Mouse (Mus musculus) liver, embryonic 16.5 days (tissue): ENCODE results near the gene Strada. TPM values are rescaled to one million over a fixed set of nuclear protein-coding genes. Genes with fewer than 3 reads are reported as not detected.
A peak's percentile ranks its signal among the peaks of the same experiment; 100 is the strongest.
"Not testable (repeated sequence)": the region's sequence is repeated elsewhere in the genome, so short reads cannot be mapped to it uniquely, and the experiment has no call there.

Experiments
- ATAC-seq: fragments of 200-750 bp; cut with Nextera tagmentation; 2 replicates; pipeline ENCODE4 v1.8.0; 2017; ENCODE audit warnings: low read depth, mild to moderate bottlenecking, moderate number of reproducible peaks, moderate library complexity
- H3K27ac ChIP-seq: fragments of 300-500 bp; sonication (generic); 2 replicates; pipeline ENCODE4 v1.5.1; 2014; ENCODE audit warnings: mild to moderate bottlenecking, low read length
- H3K27me3 ChIP-seq: fragments of 300-500 bp; sonication (generic); 2 replicates; pipeline ENCODE4 v1.6.1; 2014; ENCODE audit warnings: low read depth, low read length, mixed read lengths; ENCODE audit not compliant: control insufficient read depth, insufficient read depth
- H3K36me3 ChIP-seq: fragments of 300-500 bp; sonication (generic); 2 replicates; pipeline ENCODE4 v1.6.1; 2014; ENCODE audit warnings: mild to moderate bottlenecking; ENCODE audit not compliant: control insufficient read depth, insufficient read depth
- H3K4me1 ChIP-seq: fragments of 300-500 bp; sonication (generic); 2 replicates; pipeline ENCODE4 v1.6.1; 2014; ENCODE audit warnings: low read depth, low read length, mixed read lengths; ENCODE audit not compliant: control insufficient read depth
- H3K4me2 ChIP-seq: fragments of 300-500 bp; sonication (generic); 2 replicates; pipeline ENCODE4 v1.6.1; 2014; ENCODE audit warnings: low read depth, low read length, mixed read lengths
- H3K4me3 ChIP-seq: fragments of 300-500 bp; sonication (generic); 2 replicates; pipeline ENCODE4 v1.5.1; 2014; ENCODE audit warnings: low read depth, mild to moderate bottlenecking, low read length
- H3K9ac ChIP-seq: fragments of 300-500 bp; sonication (generic); 2 replicates; pipeline ENCODE4 v1.6.1; 2014; ENCODE audit warnings: low read depth, low read length
- H3K9me3 ChIP-seq: fragments of 300-500 bp; sonication (generic); replicated peaks from 2 replicates; pipeline ENCODE4 v1.6.1; 2016; ENCODE audit warnings: low read length; ENCODE audit not compliant: control insufficient read depth
- WGBS: fragments of 180-500 bp; shearing (Covaris S2); extraction: QIAGEN DNeasy Blood & Tissue Kit; methylation state at CpG from one replicate; pipeline ENCODE4 v1.1.7; 2014; ENCODE audit not compliant: insufficient replicate concordance; 5-methylcytosine and 5-hydroxymethylcytosine counted together
- polyA plus RNA-seq: library from polyadenylated mRNA; unstranded; fragments of >200 nt; fragmentation: Nextera tagmentation; extraction: Ambion mirVana; gene quantifications from 2 replicates; pipeline ENCODE4 v1.2.1, GENCODE M21; 2015

Gene Strada
- 7.3 and 7.6 TPM in 2 replicates for polyA plus RNA-seq

GRCm38 (mm10) chr11:106202123-106202465 is at the start of gene Strada:
TSS of gene Strada (minus strand) at chr11:106202168.
- H3K9ac ChIP-seq: no peak within 1 kb of the TSS
- H3K27ac ChIP-seq: 0 out of 2 replicates have a peak within 1 kb of the TSS, but pooled peaks have one; percentile 26
- H3K4me1 ChIP-seq: peaks cover 18% of the 10 kb centered on the region
- no peak within 1 kb of the TSS for H3K4me3 ChIP-seq
- no peaks in the 10 kb centered on the region for H3K27me3 ChIP-seq
- H3K36me3 ChIP-seq: peaks cover 31% of the 10 kb centered on the region
- ATAC-seq: no peak
- no peak within 1 kb of the TSS for H3K4me2 ChIP-seq
- H3K9me3 ChIP-seq: no peaks in the 10 kb centered on the region
- 42% methylated on average over 5 of the region's 5 CpGs for WGBS

GRCm38 (mm10) chr11:106249326-106249725 is 47.4 kb upstream of the Strada start:
- peaks cover 74% of the 10 kb centered on the region for H3K36me3 ChIP-seq
- H3K27ac ChIP-seq: no peak overlapping the region
- H3K4me2 ChIP-seq: no peak overlapping the region
- ATAC-seq: no peak
- WGBS: 80% methylated on average over 7 of the region's 7 CpGs
- H3K4me3 ChIP-seq: no peak overlapping the region
- H3K27me3 ChIP-seq: no peaks in the 10 kb centered on the region
- no peaks in the 10 kb centered on the region for H3K4me1 ChIP-seq
- H3K9me3 ChIP-seq: 0 out of 2 replicates have a peak, but pooled peaks cover 2% of the 10 kb centered on the region
- no peak overlapping the region for H3K9ac ChIP-seq

GRCm38 (mm10) chr11:106246834-106247233 is 44.9 kb upstream of the Strada start:
- H3K4me1 ChIP-seq: no peaks in the 10 kb centered on the region
- no peak overlapping the region for H3K4me3 ChIP-seq
- no peak overlapping the region for H3K4me2 ChIP-seq
- no peak overlapping the region for H3K27ac ChIP-seq
- 76% methylated on average over 1 of the region's 1 CpGs for WGBS
- ATAC-seq: no peak
- H3K9me3 ChIP-seq: 0 out of 2 replicates have a peak, but pooled peaks cover 2% of the 10 kb centered on the region
- H3K36me3 ChIP-seq: peaks cover 81% of the 10 kb centered on the region
- no peaks in the 10 kb centered on the region for H3K27me3 ChIP-seq
- no peak overlapping the region for H3K9ac ChIP-seq

GRCm38 (mm10) chr11:106233978-106234377 is 32.0 kb upstream of the Strada start:
- not testable (repeated sequence) for H3K27ac ChIP-seq, H3K4me3 ChIP-seq, H3K9ac ChIP-seq, H3K27me3 ChIP-seq, H3K9me3 ChIP-seq, H3K4me2 ChIP-seq, H3K4me1 ChIP-seq, ATAC-seq
- WGBS: 74% methylated on average over 8 of the region's 8 CpGs
- H3K36me3 ChIP-seq: peaks cover 45% of the 10 kb centered on the region

- no peak for ATAC-seq
- H3K4me1 ChIP-seq: peaks cover 13% of the 10 kb centered on the region
- peaks cover 10% of the 10 kb centered on the region for H3K36me3 ChIP-seq
- no peaks in the 10 kb centered on the region for H3K27me3 ChIP-seq
- H3K4me2 ChIP-seq: no peak overlapping the region
- 74% methylated on average over 3 of the region's 3 CpGs for WGBS
- no peak overlapping the region for H3K4me3 ChIP-seq
- no peak overlapping the region for H3K9ac ChIP-seq
- no peaks in the 10 kb centered on the region for H3K9me3 ChIP-seq
- H3K27ac ChIP-seq: 0 out of 2 replicates have a peak overlapping the region, but pooled peaks have one; percentile 2
Measured at GRCm38 (mm10) chr11:106220603-106221002, 18.6 kb upstream of the Strada start.

- H3K4me3 ChIP-seq: peak within 1 kb of the TSS; percentile 97
- H3K4me2 ChIP-seq: peak within 1 kb of the TSS; percentile 93
- under 1% methylated on average over 70 of the region's 70 CpGs for WGBS
- peak within 1 kb of the TSS; percentile 95 for H3K9ac ChIP-seq
- H3K4me1 ChIP-seq: peaks cover 24% of the 10 kb centered on the region
- H3K36me3 ChIP-seq: peaks cover 6% of the 10 kb centered on the region; the same call in 1 of the 2 replicates
- no peaks in the 10 kb centered on the region for H3K27me3 ChIP-seq
- ATAC-seq: peak; percentile 89
- H3K27ac ChIP-seq: peak within 1 kb of the TSS; percentile 100
- H3K9me3 ChIP-seq: no peaks in the 10 kb centered on the region
Measured at GRCm38 (mm10) chr11:106216730-106217490, 14.9 kb upstream of the Strada start, which contains the start of gene Ddx42. TSS of gene Ddx42 (plus strand) at chr11:106216926.

- Histone ChIP-seq H3K4me1 (peaks cover 24% of the 10 kb centered on the region), H3K4me3 (peak within 1 kb of the TSS; percentile 97), H3K4me2 (peak within 1 kb of the TSS; percentile 93), H3K9ac (peak within 1 kb of the TSS; percentile 95), H3K27ac (peak within 1 kb of the TSS; percentile 100), H3K36me3 (peaks cover 14% of the 10 kb centered on the region), H3K9me3 (no peaks in the 10 kb centered on the region), H3K27me3 (no peaks in the 10 kb centered on the region)
- WGBS: under 1% methylated on average over 46 of the region's 46 CpGs
- peak; percentile 91 for ATAC-seq
Measured at GRCm38 (mm10) chr11:106215927-106216729, 14.2 kb upstream of the Strada start, which contains the start of gene Ccdc47. TSS of gene Ccdc47 (minus strand) at chr11:106216344.

GRCm38 (mm10) chr11:106215450-106215859 is 13.5 kb upstream of the Strada start:
- Histone ChIP-seq H3K27ac (peak overlapping the region; percentile 100), H3K9me3 (no peaks in the 10 kb centered on the region)
- no peak for ATAC-seq

More at GRCm38 (mm10) chr11:106215450-106215859, 13.5 kb upstream of the Strada start:
- Histone ChIP-seq H3K4me2 (peak overlapping the region; percentile 93), H3K4me3 (peak overlapping the region; percentile 97), H3K4me1 (peaks cover 21% of the 10 kb centered on the region), H3K9ac (peak overlapping the region; percentile 95), H3K27me3 (no peaks in the 10 kb centered on the region), H3K36me3 (peaks cover 17% of the 10 kb centered on the region)
- WGBS: 7% methylated on average over 7 of the region's 7 CpGs
